Mouse (Mus musculus) fibroblast of lung, adult 2 months (primary cell): ENCODE data around the gene Pex6.

Source experiments
- DNase-seq: peaks from one replicate; pipeline ENCODE4 v3.0.0-alpha.2; 2011; ENCODE audit warnings: low read depth

The Pex6 gene

DNA sequence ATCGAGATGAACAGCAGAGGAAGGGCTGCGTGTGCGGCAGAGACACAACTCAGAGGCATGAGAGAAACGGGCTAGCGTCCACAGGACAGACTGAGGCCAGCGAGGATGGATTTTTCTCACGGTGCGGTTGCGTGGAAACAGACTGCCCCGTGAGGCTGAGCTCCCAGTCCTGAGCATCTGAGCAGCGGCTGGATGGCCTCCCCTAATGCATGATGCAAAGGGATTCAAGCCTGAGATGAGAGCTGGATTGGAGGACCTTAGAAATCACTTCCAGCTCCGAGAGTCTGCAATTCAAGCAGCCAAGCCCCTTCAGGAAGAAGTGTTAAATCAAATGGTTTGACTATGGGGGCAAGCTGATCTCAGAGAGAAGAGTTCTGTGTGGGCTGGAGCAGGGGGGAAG, 9.8 kb upstream of the Pex6 start:
- no peak for DNase-seq

DNA sequence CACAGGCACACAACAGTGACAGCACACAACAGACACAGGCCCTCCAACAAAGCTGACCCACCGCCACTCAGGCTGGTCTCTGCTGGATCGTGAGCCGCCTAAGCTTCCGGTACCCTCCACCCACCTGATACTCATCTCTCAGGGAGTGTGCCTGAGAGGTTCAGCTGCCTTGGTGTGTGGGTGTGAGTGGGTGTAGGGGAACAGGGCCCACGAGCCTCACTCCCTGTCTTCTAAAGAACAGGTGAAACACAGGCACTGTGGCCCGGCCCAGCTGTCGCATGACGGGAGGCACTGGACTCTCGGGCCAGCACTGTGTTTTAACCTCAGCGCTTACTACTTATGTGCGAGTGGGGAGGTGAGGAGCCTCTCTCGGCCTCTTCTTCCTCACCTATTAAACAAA, 9.2 kb upstream of the Pex6 start:
- DNase-seq, result no peak

DNA sequence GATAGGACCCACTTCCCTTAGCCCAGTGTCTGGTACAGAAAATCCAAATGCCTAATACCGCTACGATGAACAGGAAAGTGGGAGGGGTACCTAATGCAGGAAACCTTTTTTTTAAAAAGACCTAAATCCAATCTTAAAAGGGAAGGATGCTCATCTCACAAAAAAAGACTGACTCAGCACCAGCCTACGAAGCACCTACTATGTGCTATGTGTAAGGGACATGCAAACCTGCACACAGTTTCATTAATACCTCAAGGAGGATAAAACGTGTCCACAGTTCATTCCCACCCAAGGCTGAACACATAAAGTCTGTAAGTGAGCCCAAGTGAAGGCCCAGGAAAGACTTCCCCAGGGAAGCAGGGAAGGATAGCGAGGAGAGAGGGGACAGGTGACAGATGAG, 8.8 kb upstream of the Pex6 start:
- DNase-seq, result no peak

DNA sequence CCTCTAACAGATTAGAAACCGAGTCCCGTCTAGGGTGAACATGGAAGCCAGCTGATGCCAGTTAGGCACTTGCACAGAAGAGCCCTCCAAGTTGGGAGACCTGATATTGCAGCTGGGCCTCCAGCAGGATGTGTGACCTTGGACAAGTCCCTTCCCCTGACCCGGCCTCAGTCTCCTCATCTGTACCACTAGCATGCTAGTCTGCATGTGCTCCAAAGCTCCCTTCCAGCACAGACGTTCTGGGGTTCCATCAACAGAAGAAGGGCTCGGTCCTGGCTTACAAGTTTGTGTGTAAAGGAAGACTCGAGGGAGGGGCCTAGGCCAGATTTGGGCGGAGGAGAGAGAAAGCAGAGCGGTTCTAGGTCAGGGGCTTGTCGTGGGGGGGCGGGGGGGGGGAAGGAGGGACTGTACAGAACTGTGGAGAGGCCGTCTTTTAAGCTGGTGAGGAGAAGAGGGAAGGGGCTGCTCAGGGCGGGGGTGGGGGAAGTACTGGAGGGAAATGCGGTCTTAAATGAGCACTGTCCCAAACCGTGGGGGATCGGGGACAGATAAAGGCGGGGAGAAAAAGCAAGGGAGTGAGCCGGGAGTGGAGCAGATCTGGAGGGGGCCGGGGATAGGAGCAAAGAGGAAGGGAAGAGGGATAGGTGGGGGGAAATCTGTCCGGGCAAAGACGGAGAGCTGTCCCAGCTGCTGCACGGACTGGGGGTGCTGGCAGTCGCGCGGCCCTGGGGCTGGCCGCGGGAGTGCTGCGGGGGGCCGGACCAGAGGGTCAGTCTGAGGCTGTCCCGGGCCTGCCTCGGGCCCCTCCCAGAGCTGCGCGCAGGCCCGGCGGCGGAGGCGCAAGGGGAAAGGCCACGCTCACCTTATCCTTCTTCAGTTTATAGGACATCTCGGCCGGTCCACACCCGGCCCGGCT, 7.0 kb upstream of the Pex6 start:
- no peak for DNase-seq

DNA sequence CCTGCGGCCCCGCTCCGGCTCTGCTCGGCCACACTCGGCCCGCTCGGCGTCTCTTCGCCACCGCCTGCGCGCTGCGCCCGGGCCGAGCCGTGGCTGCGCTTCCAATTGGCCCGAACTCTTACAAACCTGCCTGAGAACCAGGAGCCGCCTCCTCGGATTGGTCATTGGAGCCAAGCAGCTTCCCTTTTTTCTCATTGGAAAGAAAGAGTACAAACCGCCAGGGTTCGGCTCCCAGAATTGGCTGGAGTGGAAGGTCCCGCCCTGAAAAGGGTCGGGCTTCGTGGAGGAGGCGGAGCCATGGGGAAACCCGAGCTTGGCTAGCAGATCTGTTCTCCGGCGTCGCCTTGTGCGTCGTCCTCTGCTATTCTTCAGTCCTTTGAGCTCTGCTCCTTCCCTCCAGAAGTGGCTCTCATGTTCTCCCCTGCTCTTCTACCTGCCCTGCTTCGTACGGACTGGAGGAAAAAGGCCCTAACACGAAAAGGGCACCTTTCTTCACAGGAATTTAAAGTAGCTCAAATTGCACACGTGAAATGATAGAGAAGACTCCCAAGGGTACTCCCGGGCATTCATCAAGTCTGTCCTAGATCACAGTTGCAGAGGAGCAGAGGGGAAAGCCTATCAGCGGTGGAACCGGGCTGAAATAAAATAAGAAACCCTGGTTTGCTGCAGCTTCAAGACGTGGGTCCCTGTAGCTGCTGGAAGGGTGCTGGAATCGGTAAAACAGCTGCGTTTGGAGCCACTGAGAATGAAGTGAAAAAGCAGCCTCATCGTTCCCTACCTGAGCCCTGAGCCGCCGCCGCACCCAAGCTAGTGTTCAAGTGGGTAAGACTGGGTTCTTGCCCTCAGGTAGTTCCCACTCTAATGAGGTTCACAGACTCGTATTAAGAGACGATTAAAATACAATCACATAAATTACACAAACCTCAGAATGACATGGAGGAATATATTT, 6.1 kb upstream of the Pex6 start, which contains the start of gene Ppp2r5d:
TSS of gene Ppp2r5d (minus strand) at position 225 of the 949 bp plus-strand sequence.
- peak; percentile 97 for DNase-seq

DNA sequence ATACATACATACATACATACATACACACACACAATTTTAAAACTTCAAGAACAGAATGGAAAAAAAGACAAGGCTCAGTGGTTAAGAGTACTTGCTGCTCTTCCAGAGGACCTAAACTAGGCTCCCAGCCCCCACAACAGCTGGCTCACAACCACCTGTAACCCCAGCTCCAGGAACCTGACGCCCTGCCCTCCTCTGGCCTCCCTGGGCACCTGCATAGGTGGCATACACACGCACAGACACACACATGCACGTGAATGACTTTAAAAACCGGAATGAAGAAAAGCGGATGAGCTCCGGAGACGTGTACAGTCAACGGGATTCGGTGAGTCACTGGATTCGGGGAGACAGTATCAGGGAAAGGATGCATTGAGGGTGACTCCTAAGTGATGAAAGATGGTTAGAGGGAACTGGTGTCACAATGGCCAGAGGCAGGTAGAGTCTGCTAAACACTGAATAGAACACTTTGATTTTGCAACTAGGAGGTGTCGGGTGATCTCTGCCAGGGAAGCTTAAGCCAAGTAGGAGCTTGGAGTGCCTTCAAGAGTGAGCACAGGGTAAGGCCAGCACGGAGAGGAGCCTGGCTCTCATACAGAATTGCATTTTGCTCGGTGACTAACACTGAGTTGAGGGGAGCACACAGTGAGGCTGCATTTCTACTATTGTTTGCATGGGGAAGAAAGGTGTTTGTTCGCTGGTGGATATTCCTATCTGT, 4.7 kb upstream of the Pex6 start:
- DNase-seq, result no peak

DNA sequence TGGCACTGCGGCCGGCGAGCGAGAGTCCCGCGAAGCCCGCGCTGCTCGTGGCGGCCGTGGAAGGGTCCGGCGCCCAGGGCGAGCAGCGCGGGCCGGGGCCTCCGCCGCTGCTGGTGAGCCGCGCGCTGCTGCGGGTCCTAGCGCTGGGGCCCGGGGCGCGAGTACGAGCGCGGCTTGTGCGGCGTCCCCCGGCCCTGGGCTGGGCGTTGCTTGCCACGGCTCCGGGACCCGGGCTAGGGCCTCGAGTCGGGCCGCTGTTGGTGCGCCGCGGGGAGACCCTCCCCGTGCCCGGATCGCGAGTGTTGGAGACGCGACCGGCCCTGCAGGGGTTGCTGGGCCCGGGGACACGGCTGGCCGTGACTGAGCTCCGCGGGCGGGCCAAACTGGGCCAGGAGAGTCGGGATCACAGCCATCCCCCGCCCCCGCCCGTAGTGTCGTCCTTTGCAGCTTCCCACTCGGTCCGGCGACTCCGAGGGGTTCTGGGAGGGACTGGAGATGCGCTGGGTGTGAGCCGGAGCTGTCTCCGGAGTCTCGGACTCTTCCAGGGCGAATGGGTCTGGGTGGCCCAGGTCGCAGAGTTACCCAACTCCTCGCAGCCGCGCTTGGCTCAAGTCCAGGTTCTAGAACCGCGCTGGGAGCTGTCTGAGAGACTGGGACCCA, 479 bp downstream of the Pex6 start:
- no peak for DNase-seq

DNA sequence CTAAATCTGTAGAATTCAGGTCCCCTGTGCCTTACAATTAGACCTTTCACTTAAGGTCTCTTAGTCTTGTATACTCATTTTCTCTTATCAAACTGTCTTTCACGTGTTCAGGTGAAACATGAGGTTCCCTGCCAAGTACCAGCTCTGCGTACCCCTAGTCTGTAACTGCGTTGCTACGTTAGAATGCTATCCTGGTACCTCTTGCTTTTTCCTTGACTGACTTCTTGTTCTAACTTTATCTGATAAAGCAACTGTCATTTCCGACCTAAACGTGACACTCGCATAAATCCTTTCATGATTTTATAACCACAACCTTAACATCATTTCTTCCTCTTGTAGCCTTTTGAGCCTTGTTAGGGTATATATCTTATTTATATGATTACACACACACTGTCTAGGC, 1.2 kb downstream of the Pex6 start:
- DNase-seq, result no peak

DNA sequence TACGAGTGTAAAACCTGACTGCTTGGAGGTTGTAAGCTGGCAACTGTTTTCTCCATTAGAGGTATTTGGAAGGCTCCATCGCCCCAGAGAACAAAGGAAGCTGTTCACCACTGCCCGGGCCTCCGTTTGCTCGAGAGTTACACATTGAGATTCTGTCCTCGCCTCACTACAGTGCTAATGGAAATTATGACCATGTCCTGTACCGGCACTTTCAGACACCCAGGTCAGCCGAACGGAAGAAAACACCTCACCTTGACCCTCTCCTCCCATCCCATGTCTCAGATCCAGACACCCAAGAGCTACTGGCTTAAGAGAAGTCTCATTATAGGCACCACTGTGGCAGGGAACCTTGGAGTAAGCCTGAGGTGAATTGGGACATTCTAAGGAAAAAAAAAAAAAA, 2.6 kb downstream of the Pex6 start:
- no peak for DNase-seq

DNA sequence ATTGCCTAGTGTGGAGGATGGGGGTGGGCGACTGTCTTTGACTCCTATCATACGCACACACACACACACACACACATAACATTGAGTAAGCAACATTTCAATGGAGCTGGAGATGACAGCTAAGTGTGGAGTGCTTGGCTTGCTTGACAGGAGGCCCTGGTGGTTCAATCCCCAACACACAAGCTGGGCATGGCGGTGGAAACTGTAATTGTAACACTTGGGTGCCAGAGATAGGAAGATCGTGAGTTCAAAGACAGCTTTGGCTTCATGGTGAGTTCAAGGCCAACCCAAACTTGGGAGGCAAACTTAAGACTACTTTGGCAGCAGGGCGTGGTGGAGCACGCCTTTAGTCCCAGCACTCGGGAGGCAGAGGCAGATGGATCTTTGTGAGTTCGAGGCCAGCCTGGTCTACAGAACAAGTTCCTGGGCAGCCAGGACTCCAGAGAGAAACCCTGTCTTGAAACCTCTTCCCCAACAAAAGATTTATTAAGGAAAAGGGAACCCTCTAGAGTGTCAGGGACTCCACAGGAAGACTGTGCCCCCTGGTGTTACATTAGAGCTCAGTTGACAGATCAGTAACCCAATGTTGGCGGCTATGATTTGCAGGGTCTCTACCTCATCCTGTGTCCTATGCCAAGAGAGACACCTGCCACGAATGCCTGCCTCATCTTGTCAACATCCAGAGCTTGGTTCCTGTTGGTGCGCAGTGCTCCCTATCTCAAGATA, 3.7 kb downstream of the Pex6 start:
- no peak for DNase-seq

DNA sequence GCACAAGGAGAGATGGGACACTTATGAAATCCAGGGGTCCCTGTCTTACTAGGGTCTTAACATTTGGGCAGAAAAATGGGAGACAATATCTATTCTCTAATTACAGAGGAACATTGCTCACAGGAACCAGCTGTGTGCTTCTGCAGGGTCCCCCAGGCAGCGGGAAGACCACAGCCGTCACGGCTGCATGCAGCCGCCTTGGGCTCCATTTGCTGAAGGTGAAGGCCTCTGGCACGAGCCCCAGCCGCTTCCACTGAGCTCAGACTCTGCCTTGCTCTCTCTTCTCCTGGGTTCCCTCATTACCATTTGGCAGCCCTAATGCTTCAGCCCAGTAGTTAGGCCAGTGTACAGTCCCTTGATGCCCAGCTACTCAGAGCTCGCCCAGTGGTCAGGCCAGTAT, 9.8 kb downstream of the Pex6 start:
- no peak for DNase-seq

DNA sequence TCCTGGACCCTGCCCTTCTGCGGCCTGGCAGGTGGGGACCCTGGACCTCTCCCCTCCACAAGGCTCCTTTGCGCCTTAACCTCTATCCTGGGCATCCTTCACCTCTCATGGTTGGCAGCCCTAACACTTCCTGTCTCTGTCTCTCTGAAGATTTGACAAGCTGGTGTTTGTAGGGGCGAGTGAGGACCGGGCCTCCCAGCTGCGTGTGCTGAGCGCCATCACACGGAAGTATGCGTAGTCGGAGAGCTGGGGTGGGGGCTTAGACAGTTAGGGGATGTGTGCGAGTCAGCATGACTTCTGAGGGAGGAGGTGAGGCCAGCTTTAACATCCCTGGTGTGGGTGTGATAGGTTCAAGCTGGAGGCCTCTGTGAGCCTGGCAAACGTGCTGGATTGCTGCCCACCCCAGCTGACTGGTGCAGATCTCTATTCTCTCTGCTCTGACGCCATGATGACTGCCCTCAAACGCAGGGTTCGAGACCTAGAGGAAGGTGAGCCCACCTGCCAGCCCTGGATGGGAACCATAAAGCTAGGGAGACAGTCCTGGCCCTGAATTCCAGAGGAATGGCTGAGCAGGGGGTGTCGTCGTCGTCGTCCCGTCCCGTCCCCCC, 13.3 kb downstream of the Pex6 start:
- no peak for DNase-seq

DNA sequence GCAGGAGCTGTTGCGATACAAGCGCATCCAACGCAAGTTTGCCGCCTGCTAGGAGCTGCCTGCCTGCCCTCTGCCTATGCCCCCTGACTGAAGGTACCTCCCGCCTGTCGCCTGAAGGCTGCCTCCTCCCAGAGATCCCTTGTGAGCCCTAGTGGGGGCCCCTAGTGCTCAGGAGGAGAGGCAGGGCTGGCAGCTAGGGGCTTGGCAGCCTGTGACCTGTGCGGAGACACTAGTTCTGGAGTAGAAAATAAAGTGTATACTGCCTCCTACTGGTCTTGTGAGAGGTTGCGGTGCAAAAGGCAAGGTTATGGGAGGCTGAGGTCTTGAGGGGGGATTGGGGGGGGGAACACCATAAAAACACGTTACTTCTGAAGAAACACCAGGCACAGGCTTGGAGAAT, 14.0 kb downstream of the Pex6 start:
- DNase-seq, result peak; percentile 10

DNA sequence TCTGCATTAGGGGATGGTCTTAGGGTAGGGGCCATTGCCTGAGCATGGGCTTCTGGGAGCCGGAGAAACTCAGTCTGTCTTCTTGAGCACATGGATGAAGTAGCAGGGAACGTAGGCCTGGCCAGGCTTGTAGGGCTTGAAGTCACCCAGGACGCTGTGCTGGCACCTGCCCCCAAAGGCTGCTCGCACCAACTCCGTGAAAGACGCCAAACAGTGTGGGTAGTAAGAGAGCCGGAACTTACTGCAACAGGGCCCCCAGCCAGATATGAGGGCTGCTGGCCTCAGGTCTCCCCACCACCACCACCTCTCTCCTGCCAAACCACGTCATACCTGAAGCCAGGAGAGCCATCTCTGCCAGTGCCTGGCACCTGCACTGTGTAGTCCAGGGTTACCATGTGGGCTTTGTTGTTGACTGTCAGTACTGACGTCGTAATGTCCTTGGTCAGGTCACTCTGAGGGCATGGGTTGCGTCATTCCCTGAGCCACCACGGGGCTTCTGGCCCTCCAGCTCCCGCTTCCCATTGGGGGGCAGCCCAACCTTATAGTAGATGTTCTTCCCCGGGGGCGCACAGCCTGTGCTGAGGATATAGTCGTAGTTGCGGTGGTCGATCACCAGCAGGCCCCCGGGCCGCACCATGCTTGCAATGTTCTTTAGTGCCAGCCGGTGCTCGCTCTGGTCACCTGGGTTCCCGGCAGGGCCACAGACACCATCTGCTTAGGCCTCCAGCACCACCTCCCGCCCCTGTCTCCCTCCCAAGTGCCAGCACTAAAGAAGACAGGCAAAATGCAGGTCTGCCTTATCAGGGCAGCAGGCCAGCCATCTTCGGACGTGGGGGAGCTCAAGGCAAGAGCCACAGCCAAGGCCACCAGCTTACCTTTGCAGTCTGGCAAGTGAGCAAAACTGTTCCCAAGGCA, 14.7 kb downstream of the Pex6 start:
- DNase-seq, result no peak

DNA sequence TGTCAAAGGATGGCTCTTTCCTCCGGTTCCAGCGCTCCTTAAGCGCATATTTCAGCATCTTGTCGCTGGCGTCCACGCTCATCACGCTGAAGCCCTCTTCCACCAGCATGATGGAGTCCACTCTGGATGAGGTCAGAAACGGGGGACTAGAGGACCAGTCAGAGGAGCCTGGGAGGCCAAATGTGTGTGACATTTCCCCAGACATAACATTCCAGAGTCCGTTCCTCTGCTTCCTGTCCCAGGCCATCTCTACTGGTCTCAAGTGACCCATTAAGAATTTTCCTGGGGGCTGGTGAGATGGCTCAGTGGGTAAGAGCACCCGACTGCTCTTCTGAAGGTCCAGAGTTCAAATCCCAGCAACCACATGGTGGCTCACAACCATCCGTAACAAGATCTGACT, 16.0 kb downstream of the Pex6 start:
- no peak for DNase-seq

DNA sequence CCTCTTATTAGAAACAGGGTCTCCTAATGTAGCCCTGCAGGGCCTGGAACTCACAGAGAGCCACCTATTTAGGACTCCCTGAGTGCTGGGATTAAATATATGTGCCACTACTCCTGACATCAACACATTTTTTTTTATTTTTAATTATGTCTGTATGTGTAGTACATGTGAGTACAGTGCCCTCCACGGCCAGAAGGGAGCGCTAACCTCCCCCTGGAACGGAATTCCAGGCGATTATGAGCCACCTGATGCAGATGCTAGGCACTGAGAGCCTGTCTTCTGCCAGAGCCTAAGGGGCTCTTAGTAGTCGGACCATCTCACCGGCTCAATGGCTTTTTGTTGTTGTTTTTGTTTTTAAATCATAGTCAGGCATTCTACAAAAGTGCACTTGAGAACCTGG, 16.8 kb downstream of the Pex6 start:
- no peak for DNase-seq

DNA sequence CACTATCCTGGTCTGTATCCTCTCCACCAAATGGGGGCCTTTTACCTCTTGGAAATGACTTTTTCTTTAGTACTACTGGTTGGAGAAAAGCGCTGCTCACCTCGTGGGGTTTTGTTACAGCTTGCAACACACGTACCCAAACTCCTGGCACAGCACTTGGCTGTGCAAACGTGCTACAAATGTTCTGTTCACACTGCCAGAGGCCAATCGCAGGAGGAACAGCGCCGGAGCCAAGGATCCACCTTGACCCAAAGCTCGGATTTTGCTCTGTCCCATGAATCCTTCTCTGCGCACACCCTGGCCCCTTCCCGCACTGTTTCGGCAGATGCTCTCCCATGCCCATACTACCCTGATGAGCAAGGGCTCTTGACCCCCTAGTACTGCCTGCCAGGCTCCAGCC, 17.2 kb downstream of the Pex6 start:
- no peak for DNase-seq

DNA sequence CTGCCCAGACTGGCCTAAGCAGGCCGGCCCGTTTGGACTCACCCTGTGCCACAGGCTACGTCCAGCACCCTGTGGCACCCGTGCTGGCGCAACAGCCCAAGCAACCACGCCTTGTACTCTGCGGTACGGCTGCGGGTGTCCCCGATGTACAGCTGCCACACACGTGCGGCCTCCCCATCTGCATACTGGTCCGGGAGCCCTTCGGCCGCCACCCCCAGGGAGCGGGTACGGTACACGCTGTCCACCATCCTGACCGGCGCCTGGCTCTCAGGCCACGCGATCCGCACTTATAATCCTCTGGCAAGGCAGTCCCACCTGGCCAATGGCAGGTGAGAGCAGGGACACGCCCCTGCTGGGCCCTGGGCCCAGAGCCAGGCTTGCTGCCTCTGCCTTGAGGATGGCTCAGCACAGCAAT, 17.6 kb downstream of the Pex6 start, which contains the start of gene Gnmt:
TSS of gene Gnmt (minus strand) at position 265 of the 415 bp plus-strand sequence.
- DNase-seq, result no peak

DNA sequence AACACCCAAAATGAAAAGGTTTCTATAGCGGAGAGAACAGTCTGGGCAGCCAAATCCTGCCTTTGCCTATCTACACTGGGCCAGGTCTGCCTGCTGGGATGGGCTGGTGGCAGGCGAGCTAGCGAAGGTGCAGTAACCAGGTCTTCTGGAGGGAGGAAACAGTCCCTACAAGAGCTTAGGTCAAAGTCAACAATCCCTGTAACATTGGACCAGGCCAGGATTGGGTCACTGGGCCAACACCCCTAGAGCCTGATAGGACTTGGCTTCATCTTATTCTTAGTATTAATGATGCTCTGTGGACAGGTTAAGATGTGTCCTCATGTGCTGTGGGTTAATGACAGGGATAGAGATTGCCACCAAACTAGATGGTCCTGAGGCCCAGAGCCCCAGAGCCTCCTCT, 22.8 kb downstream of the Pex6 start:
- no peak for DNase-seq
